Mouse (Mus musculus) embryonic facial prominence, embryonic 15.5 days (tissue): Measurements from ENCODE around the gene Armcx5. TPM values are rescaled to one million over a fixed set of nuclear protein-coding genes. Genes with fewer than 3 reads are reported as not detected.
"Not testable (repeated sequence)": the region's sequence is repeated elsewhere in the genome, so short reads cannot be mapped to it uniquely, and the experiment has no call there.

Source experiments
- ATAC-seq: fragments of 200-750 bp; cut with Nextera tagmentation; 2 replicates; pipeline ENCODE4 v1.8.0; 2017; ENCODE audit warnings: low read depth, moderate TSS enrichment; ENCODE audit not compliant: insufficient number of reproducible peaks, low FRiP score, low TSS enrichment
- H3K27ac ChIP-seq: fragments of 300-500 bp; sonication (generic); replicated peaks from 2 replicates; pipeline ENCODE4 v1.5.1; 2015; ENCODE audit warnings: mild to moderate bottlenecking, inconsistent platforms
- H3K27me3 ChIP-seq: fragments of 300-500 bp; sonication (generic); 2 replicates; pipeline ENCODE4 v1.6.1; 2015; ENCODE audit warnings: inconsistent platforms
- H3K36me3 ChIP-seq: fragments of 300-500 bp; sonication (generic); 2 replicates; pipeline ENCODE4 v1.6.1; 2015; ENCODE audit warnings: mild to moderate bottlenecking, inconsistent platforms
- H3K4me1 ChIP-seq: fragments of 300-500 bp; sonication (generic); 2 replicates; pipeline ENCODE4 v1.6.1; 2015; ENCODE audit warnings: inconsistent platforms
- H3K4me2 ChIP-seq: fragments of 300-500 bp; sonication (generic); replicated peaks from 2 replicates; pipeline ENCODE4 v1.6.1; 2015; ENCODE audit warnings: mild to moderate bottlenecking, inconsistent platforms
- H3K4me3 ChIP-seq: fragments of 300-500 bp; sonication (generic); replicated peaks from 2 replicates; pipeline ENCODE4 v1.5.1; 2015; ENCODE audit warnings: mild to moderate bottlenecking, inconsistent platforms
- H3K9ac ChIP-seq: fragments of 300-500 bp; sonication (generic); 2 replicates; pipeline ENCODE4 v1.6.1; 2015; ENCODE audit warnings: inconsistent platforms
- H3K9me3 ChIP-seq: fragments of 300-500 bp; sonication (generic); replicated peaks from 2 replicates; pipeline ENCODE4 v1.6.1; 2016; ENCODE audit warnings: inconsistent platforms
- WGBS: fragments of 180-500 bp; shearing (Covaris S2); methylation state at CpG from one replicate; pipeline ENCODE4 v1.1.7; 2015; 5-methylcytosine and 5-hydroxymethylcytosine counted together
- polyA plus RNA-seq: library from polyadenylated mRNA; unstranded; fragments of >200 nt; fragmentation: Nextera tagmentation; extraction: Ambion mirVana; gene quantifications from 2 replicates; pipeline ENCODE4 v1.2.1, GENCODE M21; 2015

The Armcx5 gene
- 10.1 and 12.1 TPM in 2 replicates for polyA plus RNA-seq

- Histone ChIP-seq H3K9ac (peak within 1 kb of the TSS; percentile 50), H3K4me3 (peak within 1 kb of the TSS; percentile 63), H3K9me3 (no peaks in the 10 kb centered on the region), H3K36me3 (no peaks in the 10 kb centered on the region), H3K27me3 (no peaks in the 10 kb centered on the region; the same call in 1 of the 2 replicates), H3K4me2 (peak within 1 kb of the TSS; percentile 48), H3K27ac (peak within 1 kb of the TSS; percentile 77), H3K4me1 (no peaks in the 10 kb centered on the region)
- peak; percentile 93 for ATAC-seq
- 17% methylated on average over 48 of the region's 48 CpGs for WGBS
Observed at GRCm38 (mm10) chrX:135742304-135743055, at the start of gene Armcx5, which contains the start of gene Gprasp1. Armcx5 (plus strand) TSS chrX:135742733. Gprasp1 (plus strand) TSS chrX:135742733.

DNA sequence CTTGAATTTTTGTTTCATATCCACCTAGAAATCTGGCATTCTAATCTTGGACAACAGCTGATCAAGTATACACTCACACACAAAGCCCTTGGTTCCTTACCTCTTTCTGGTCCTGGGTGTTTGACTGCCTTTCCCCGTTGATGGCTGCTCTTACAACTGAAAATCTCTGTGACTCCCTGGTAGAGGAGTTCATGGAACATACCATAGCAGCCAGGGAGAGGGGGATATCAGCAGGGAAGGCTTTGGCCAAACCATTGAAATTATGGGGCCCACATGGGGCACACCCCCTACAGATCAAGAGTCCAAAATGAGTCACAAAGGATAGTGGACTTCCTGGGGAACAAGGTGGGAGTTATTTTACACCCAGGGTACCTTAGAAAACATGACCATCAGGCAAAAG is 48.9 kb upstream of the Armcx5 start, which contains the start of gene Tcp11x2:
Tcp11x2 (minus strand) TSS at position 158 of the 400 bp plus-strand sequence.
- H3K4me2 ChIP-seq = no peak within 1 kb of the TSS
- no peak within 1 kb of the TSS for H3K27ac ChIP-seq
- H3K27me3 ChIP-seq = no peaks in the 10 kb centered on the region
- 81% methylated on average over 1 of the region's 1 CpGs for WGBS
- ATAC-seq = no peak
- H3K36me3 ChIP-seq = no peaks in the 10 kb centered on the region
- H3K4me1 ChIP-seq = no peaks in the 10 kb centered on the region
- no peak within 1 kb of the TSS for H3K4me3 ChIP-seq
- no peak within 1 kb of the TSS for H3K9ac ChIP-seq
- H3K9me3 ChIP-seq = no peaks in the 10 kb centered on the region

DNA sequence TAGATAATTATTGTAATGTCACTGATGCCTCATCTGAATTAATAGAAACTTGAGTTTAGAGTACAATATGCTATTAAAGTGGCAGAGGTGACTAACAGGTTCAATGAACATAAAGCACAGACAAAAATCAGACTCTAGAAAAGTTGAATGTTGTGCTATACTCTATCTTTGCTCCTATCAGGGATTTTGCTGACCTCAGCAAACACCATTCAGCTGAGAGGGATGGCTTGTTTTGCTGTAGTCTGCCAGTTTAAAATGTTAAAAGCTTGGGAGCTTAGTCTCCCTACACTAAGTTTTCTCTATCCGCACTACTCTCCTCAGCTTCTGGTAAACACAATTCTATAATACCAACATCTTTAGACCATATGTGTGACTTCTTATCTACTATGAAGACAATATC is 39.4 kb upstream of the Armcx5 start:
- peaks cover 3% of the 10 kb centered on the region; the same call in 1 of the 2 replicates for H3K27me3 ChIP-seq
- no peak overlapping the region for H3K9ac ChIP-seq
- no peak overlapping the region for H3K27ac ChIP-seq
- no peak overlapping the region for H3K4me3 ChIP-seq
- no peaks in the 10 kb centered on the region for H3K9me3 ChIP-seq
- 89% methylated on average over 1 of the region's 1 CpGs for WGBS
- H3K4me1 ChIP-seq = no peaks in the 10 kb centered on the region
- H3K36me3 ChIP-seq = no peaks in the 10 kb centered on the region
- ATAC-seq = no peak
- no peak overlapping the region for H3K4me2 ChIP-seq

DNA sequence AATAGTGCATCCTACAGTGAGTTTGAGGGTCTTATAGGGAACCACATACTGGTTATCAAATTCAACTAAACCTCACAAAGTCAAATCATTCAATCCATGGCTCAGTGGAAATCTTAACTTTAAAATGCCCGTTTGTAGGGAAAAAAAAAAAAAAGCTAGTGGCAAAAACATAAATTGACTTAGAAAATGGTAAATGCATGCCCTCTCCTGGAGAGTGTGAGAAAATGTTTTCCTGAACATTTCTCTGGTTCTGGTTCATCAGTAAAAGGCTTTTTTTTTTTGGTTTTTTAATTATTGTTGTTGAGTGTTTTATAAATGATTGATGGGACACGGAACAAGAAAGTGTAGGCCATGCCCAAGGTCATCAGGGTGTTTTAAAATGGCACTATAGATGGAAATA is 38.2 kb upstream of the Armcx5 start:
- WGBS = 39% methylated on average over 2 of the region's 2 CpGs
- no peak overlapping the region for H3K27ac ChIP-seq
- no peak overlapping the region for H3K4me2 ChIP-seq
- no peaks in the 10 kb centered on the region for H3K36me3 ChIP-seq
- H3K4me1 ChIP-seq = no peaks in the 10 kb centered on the region
- H3K27me3 ChIP-seq = peaks cover 3% of the 10 kb centered on the region; the same call in 1 of the 2 replicates
- no peak for ATAC-seq
- H3K4me3 ChIP-seq = no peak overlapping the region
- no peaks in the 10 kb centered on the region for H3K9me3 ChIP-seq
- H3K9ac ChIP-seq = no peak overlapping the region

- whole genome bisulfite sequencing = 80% methylated on average over 2 of the region's 2 CpGs
- Histone ChIP-seq H3K4me3 (no peak overlapping the region), H3K27me3 (no peaks in the 10 kb centered on the region), H3K9me3 (no peaks in the 10 kb centered on the region), H3K4me2 (no peak overlapping the region), H3K36me3 (no peaks in the 10 kb centered on the region), H3K4me1 (no peaks in the 10 kb centered on the region), H3K9ac (no peak overlapping the region), H3K27ac (no peak overlapping the region)
- ATAC-seq = no peak
Observed at GRCm38 (mm10) chrX:135712845-135713244, 29.7 kb upstream of the Armcx5 start.

GRCm38 (mm10) chrX:135725161-135725560 is 17.4 kb upstream of the Armcx5 start, which contains the start of gene Tmsb15a:
Tmsb15a (minus strand) TSS chrX:135725261.
- Histone ChIP-seq H3K4me1 (no peaks in the 10 kb centered on the region), H3K4me3 (no peak within 1 kb of the TSS), H3K9ac (no peak within 1 kb of the TSS), H3K4me2 (no peak within 1 kb of the TSS), H3K27me3 (no peaks in the 10 kb centered on the region), H3K36me3 (no peaks in the 10 kb centered on the region), H3K9me3 (no peaks in the 10 kb centered on the region), H3K27ac (no peak within 1 kb of the TSS)
- ATAC-seq = no peak
- 82% methylated on average over 10 of the region's 10 CpGs for WGBS

- ATAC-seq = no peak
- Histone ChIP-seq H3K27ac (no peak overlapping the region), H3K4me3 (no peak overlapping the region), H3K9ac (no peak overlapping the region), H3K9me3 (no peaks in the 10 kb centered on the region), H3K4me2 (no peak overlapping the region), H3K36me3 (no peaks in the 10 kb centered on the region), H3K4me1 (no peaks in the 10 kb centered on the region), H3K27me3 (no peaks in the 10 kb centered on the region; the same call in 1 of the 2 replicates)
- WGBS = 84% methylated on average over 2 of the region's 2 CpGs
Observed at GRCm38 (mm10) chrX:135738730-135739520, 3.6 kb upstream of the Armcx5 start.

DNA sequence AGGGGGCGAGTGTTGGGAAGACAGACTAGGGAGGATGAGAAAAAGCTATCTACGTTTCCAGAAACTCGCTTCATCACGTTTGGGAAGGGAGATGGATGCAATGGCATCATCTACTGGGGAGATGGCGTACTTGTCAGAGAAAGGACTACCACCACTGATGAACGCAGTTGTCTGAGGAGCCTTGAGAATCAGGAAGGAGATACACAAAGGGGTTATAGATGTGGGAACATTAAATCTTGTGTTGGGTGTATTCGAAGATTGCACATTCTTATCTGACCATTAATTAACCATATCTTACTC is 473 bp downstream of the Armcx5 start:
- WGBS = 16% methylated on average over 7 of the region's 7 CpGs
- H3K27me3 ChIP-seq = no peaks in the 10 kb centered on the region; the same call in 1 of the 2 replicates
- peak overlapping the region; percentile 50 for H3K9ac ChIP-seq
- peak overlapping the region; percentile 48 for H3K4me2 ChIP-seq
- ATAC-seq = no peak
- no peaks in the 10 kb centered on the region for H3K9me3 ChIP-seq
- H3K36me3 ChIP-seq = no peaks in the 10 kb centered on the region
- H3K4me3 ChIP-seq = peak overlapping the region; percentile 63
- no peaks in the 10 kb centered on the region for H3K4me1 ChIP-seq
- H3K27ac ChIP-seq = 0 out of 2 replicates have a peak overlapping the region, but pooled peaks have one; percentile 77

GRCm38 (mm10) chrX:135745376-135745775 is 2.8 kb downstream of the Armcx5 start:
- H3K27ac ChIP-seq, ATAC-seq, H3K4me3 ChIP-seq, H3K4me1 ChIP-seq, H3K36me3 ChIP-seq, H3K4me2 ChIP-seq, H3K9me3 ChIP-seq, H3K27me3 ChIP-seq, H3K9ac ChIP-seq: not testable (repeated sequence)
- 91% methylated on average over 3 of the region's 3 CpGs for WGBS

- WGBS = 0% methylated on average over 2 of the region's 2 CpGs
- ATAC-seq = no peak
- no peaks in the 10 kb centered on the region for H3K27me3 ChIP-seq
Observed at GRCm38 (mm10) chrX:135752832-135753231, 10.3 kb downstream of the Armcx5 start.

DNA sequence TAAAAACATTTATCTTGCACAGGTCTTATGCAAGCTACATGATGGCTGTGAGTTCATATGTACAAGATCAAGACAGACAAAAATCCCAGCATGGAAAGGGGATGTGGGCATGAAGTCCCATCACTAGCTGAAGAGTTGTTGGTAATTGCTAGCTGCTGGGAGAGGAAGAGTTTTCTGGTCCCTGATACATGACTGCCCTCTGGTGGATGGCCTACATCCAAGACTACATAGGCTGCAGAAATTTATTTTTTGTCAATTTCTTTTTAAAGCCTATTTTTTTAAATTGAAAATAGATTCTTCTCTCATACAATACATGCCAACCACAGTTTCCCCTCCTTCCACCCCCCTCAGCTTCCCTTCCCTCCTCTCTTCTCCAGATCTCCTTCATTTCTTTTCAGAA is 19.2 kb downstream of the Armcx5 start:
- Histone ChIP-seq H3K4me1 (no peaks in the 10 kb centered on the region), H3K27ac (no peak overlapping the region), H3K4me3 (no peak overlapping the region), H3K27me3 (no peaks in the 10 kb centered on the region), H3K36me3 (no peaks in the 10 kb centered on the region), H3K9me3 (no peaks in the 10 kb centered on the region), H3K9ac (no peak overlapping the region), H3K4me2 (no peak overlapping the region)
- ATAC-seq = no peak

More at GRCm38 (mm10) chrX:135752832-135753231, 10.3 kb downstream of the Armcx5 start:
- Histone ChIP-seq H3K36me3 (no peaks in the 10 kb centered on the region), H3K9ac (no peak overlapping the region), H3K27ac (no peak overlapping the region), H3K4me3 (no peak overlapping the region), H3K4me1 (no peaks in the 10 kb centered on the region), H3K4me2 (no peak overlapping the region), H3K9me3 (no peaks in the 10 kb centered on the region)
